Mouse (Mus musculus): ENCODE data around the gene Cyp2w1.
"Not testable (repeated sequence)": the region's sequence is repeated elsewhere in the genome, so short reads cannot be mapped to it uniquely, and the experiment has no call there.

The Cyp2w1 gene

DNA sequence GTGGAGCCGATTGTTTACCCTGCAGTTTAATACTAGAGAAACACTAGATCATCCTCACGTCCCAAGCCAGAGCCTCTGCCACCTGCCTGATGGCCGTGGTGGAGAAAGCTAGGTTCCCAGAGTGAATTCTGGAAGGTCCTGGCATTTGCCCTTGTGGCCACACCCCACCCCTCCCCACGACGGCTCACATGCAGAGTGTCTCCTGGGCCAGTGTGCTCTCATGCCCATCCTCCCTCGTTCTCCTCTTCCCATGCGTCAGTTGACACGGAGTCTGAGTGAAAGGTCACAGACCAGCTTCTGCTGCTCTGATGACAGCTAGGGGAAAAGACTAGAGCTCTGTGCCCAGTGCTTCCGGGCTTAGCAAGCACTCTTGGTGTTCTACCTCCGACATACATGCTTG lies 32.1 kb downstream of the Cyp2w1 start:
- DNase-seq (ENCODE audit: low spot score in 2 of 2): no peak

GRCm38 (mm10) chr5:139386047-139386446 lies 33.6 kb downstream of the Cyp2w1 start:
- DNase-seq (ENCODE audit: low spot score in 2 of 2): no peak

- peak in 1 of 2 experiments; percentile 58 for DNase-seq (ENCODE audit: low spot score in 2 of 2)
Measured at GRCm38 (mm10) chr5:139387329-139388194, 35.1 kb downstream of the Cyp2w1 start.

GRCm38 (mm10) chr5:139388195-139388570 lies 35.8 kb downstream of the Cyp2w1 start:
- no peak for DNase-seq (ENCODE audit: low spot score in 2 of 2)

- DNase-seq (ENCODE audit: low spot score in 2 of 2): peak in 1 of 2 experiments; percentile 28
Measured at GRCm38 (mm10) chr5:139388694-139389675, 36.6 kb downstream of the Cyp2w1 start.

DNA sequence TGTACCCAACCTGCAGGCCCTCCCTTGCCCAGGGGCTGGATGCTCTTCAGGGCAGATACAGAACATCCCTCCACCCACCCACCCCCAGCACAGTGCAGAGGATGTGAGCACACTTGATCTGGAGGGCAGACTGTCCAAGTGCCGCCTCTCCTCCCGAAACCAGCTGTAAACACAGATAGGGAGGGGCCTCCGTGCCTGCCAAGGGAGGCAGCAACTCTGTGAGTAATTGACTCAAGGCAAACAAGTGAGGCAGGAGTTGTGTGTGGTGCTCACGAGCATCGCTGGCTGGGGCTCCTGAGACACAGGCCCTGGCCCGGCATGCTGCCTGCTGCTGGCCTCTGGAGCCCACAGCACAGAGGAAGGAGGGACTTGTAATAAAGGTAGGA lies 37.3 kb downstream of the Cyp2w1 start:
- DNase-seq (ENCODE audit: low spot score in 2 of 2): peak in 1 of 2 experiments; percentile 30

- DNase-seq (ENCODE audit: low spot score in 2 of 2): not testable (repeated sequence)
Measured at GRCm38 (mm10) chr5:139390324-139391119, 38.1 kb downstream of the Cyp2w1 start.

- peak in 1 of 2 experiments; percentile 54 for DNase-seq (ENCODE audit: low spot score in 2 of 2)
Measured at GRCm38 (mm10) chr5:139391309-139391990, 39.0 kb downstream of the Cyp2w1 start.

DNA sequence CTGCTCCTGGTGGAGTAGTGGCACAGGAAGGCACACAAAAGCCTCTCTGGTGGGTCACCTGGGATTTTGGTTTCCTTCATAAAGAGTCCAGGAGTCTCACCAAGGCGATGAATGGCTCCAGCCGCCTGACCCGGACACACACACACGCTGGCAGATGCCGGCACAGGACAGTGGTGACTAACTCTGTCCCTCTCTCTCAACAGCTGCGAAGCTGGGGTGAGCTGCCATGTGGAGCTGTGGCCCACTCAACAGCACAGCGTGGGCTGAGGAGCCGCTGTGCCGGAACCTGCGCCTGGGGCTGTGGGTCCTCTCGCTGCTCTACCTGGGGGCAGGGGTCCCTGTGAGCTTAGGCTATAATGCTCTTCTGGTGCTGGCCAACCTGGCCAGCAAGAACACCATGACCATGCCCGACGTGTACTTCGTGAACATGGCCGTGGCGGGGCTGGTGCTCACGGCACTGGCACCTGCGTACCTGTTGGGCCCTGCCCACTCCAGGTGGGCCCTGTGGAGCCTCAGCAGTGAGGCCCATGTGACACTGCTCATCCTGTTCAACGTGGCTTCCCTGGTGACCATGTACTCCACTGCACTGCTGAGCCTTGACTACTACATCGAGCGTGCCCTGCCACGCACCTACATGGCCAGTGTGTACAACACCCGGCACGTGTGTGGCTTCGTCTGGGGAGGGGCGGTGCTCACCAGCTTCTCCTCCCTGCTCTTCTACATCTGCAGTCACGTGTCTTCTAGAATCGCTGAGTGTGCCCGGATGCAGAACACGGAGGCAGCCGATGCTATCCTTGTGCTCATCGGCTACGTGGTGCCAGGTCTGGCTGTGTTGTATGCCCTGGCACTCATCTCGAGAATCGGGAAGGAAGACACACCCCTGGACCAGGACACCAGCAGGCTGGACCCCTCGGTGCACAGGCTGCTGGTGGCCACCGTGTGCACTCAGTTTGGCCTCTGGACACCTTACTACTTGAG lies 40.1 kb downstream of the Cyp2w1 start:
- DNase-seq (ENCODE audit: low spot score in 2 of 2): no peak

DNA sequence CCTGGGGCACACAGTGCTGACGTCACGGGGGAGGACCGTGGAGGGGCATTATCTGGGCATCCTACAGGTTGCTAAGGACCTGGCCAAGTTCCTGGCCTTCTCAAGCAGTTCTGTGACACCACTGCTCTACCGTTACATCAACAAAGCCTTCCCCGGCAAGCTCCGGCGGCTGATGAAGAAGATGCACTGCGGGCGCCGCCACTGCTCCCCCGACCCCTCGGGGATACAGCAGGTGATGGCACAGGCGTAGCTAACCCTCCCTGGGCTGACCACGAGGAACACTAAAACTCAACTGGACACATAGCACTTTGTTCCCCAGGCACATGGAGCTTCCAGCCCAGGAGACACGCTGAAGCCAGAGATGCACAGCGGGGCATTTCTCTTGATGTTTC lies 40.8 kb downstream of the Cyp2w1 start:
- DNase-seq (ENCODE audit: low spot score in 2 of 2): no peak

- DNase-seq (ENCODE audit: low spot score in 2 of 2): no peak
Measured at GRCm38 (mm10) chr5:139394399-139394798, 42.0 kb downstream of the Cyp2w1 start.

- DNase-seq (ENCODE audit: low spot score in 2 of 2): no peak
Measured at GRCm38 (mm10) chr5:139395528-139395927, 43.1 kb downstream of the Cyp2w1 start.

- no peak for DNase-seq (ENCODE audit: low spot score in 2 of 2)
Measured at GRCm38 (mm10) chr5:139397359-139397916, 45.0 kb downstream of the Cyp2w1 start.

DNA sequence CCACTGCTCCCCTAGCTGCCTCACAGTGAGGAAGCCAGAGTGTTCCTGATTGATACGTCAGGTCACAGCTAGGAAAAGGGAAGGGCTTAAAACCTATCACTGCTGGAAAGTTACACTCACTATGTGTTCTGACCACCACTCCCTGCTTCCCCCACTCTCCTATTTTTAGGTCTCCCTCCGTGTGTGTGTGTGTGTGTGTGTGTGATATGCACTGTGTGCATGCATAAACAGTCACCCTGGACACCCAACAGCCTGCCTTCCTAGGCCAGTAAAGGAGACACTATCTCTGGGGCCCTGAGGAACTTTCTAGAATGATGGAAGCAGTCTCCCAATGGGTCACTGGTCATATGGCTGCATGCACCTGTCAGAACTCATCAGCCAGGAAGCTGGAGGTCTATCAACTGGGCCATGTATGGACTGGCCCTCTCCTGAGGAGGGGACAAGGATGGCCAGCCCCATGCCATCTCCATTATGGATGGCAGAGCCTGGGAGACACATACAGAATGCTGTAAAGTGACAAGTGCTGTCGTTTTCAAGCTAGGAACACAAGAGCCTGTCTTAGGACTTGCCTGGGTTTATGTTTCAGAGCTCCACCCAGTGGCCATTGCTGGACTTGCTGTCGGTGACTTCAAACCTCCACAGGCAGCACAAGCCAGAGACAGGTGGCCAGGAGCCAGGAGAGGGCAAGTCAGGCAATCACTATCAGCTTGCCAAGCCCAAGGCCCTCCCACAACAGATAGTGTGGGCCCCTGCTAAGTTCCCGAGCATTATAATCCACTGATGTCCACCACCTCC lies 45.7 kb downstream of the Cyp2w1 start:
- DNase-seq (ENCODE audit: low spot score in 2 of 2): peak; percentile 88 to 97

DNA sequence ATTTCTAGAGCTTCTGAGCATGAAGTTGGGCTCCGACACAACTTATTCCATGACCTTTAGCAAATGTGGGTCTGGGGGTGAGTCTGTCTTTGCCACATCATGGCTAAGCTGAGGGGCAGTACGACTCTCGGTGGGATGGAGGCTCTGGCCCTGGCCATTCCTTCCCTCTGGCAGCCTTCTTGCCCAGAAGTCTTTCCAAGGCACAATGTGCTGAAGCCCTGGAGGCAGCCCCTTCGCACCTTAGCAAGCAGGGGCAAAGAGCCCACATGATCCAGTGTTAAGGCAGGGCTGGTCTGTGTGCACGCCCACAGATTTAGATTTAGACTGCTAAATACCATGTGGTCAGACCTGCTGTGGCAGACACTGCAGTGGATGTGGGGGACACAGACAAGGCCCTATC lies 46.4 kb downstream of the Cyp2w1 start:
- no peak for DNase-seq (ENCODE audit: low spot score in 2 of 2)

GRCm38 (mm10) chr5:139399991-139400390 lies 47.6 kb downstream of the Cyp2w1 start:
- DNase-seq (ENCODE audit: low spot score in 2 of 2): no peak

- DNase-seq (ENCODE audit: low spot score in 2 of 2): no peak
Measured at GRCm38 (mm10) chr5:139402106-139402505, 49.7 kb downstream of the Cyp2w1 start.

DNA sequence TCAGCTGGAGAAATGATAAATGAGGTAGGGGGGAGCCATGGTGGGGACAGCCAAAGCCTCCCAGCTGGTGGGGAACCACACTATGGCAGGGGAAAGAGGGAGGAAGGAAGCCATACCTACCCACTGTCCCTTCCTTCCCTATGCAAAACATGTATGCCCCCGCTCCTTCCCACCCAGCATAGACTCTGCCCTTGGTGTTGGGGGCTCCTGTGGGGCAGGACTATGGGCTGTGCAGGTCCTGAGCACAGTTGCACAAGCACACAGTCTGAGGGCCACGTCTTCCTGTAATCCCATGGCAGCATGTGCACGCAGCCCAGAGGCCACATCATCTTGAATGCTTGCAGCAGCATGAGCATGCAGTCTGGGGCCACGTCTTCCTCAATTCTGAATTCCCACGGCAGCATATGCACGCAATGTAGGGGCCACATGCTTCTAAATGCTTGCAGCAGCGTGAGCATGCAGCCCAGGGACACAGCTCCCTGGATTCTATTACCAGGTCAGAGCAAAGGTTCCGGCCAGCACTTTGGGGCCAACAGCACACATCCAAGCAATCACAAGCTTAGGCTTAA lies 51.4 kb downstream of the Cyp2w1 start:
- no peak for DNase-seq (ENCODE audit: low spot score in 2 of 2)
